Mouse (Mus musculus) liver, embryonic 14.5 days (tissue): ENCODE data around the gene Arl3.

ENCODE experiments used
- CTCF ChIP-seq: IDR thresholded peaks from 2 replicates; pipeline ENCODE4 v1.5.1; 2016; ENCODE audit warnings: antibody characterized with exemption, low read depth, control low read depth
- EP300 ChIP-seq: IDR thresholded peaks from 2 replicates; pipeline ENCODE4 v1.6.1; 2016; ENCODE audit warnings: antibody characterized with exemption, low read depth

DNA sequence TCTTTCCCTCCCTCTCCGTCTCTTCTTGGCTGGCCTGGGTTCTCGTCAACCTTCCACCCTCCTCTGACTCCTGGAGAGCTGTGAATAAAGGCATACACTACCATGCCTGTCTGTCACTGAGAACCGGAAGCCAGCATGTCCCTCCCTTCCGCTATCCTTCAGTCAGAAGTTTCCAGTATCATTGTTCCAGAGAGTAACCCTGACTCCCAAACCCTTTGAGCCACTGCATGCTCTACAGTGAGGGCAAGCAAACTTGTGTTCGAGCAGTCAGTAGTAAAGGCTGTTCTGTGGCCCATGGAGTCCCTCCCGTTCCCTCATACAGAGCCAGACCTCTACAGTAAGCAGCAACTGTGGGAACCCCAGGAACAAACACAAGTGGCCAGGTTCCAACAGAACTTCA is 25.4 kb downstream of the Arl3 start:
- TF ChIP-seq CTCF: no peak
- no peak for TF ChIP-seq EP300
